Mouse (Mus musculus) ES-E14 (cell line): ENCODE data around the gene Cct8. TPM values are rescaled to one million over a fixed set of nuclear protein-coding genes. Genes with fewer than 3 reads are reported as not detected.

ENCODE experiments used
- DNase-seq: peaks from one replicate; pipeline ENCODE4 v3.0.0-alpha.2; 2013; ENCODE audit warnings: low read depth, low spot score
- H3K27ac ChIP-seq: 2 replicates; pipeline ENCODE4 v1.5.1; 2012; ENCODE audit warnings: low read depth, mild to moderate bottlenecking, low read length, moderate library complexity, mixed read lengths; ENCODE audit not compliant: poor library complexity, insufficient read depth, severe bottlenecking
- H3K36me3 ChIP-seq: 2 replicates; pipeline ENCODE4 v1.6.1; 2012; ENCODE audit warnings: mild to moderate bottlenecking, low read length, moderate library complexity, mixed read lengths; ENCODE audit not compliant: control insufficient read depth, poor library complexity, insufficient read depth, severe bottlenecking
- H3K4me1 ChIP-seq, 2 experiments: fragments of 150-350 bp in 1 of 2; sonication (generic) in 1 of 2; 2 replicates each; pipeline ENCODE4 v1.6.1; 2012; ENCODE audit warnings: low read length in 2 of 2, mild to moderate bottlenecking in 1 of 2, mixed read lengths in 1 of 2; ENCODE audit not compliant: control insufficient read depth in 2 of 2, insufficient read depth in 2 of 2, poor library complexity in 1 of 2
- H3K4me3 ChIP-seq, 2 experiments: fragments of 150-350 bp in 1 of 2; sonication (generic) in 1 of 2; 2 replicates each; pipeline ENCODE4 v1.5.1; 2012; ENCODE audit warnings: low read length in 2 of 2, low read depth in 1 of 2, mild to moderate bottlenecking in 1 of 2, mixed read lengths in 1 of 2; ENCODE audit not compliant: insufficient read depth in 1 of 2, poor library complexity in 1 of 2, severe bottlenecking in 1 of 2
- H3K9ac ChIP-seq: 2 replicates; pipeline ENCODE4 v1.6.1; 2012; ENCODE audit warnings: low read depth, mild to moderate bottlenecking, low read length, mixed read lengths; ENCODE audit not compliant: poor library complexity, insufficient read depth, severe bottlenecking
- H3K9me3 ChIP-seq: fragments of 150-350 bp; sonication (generic); 2 replicates; pipeline ENCODE4 v1.6.1; 2012; ENCODE audit warnings: low read depth, mild to moderate bottlenecking, low read length; ENCODE audit not compliant: control insufficient read depth, insufficient read depth
- CHD2 ChIP-seq: IDR thresholded peaks from 2 replicates; pipeline ENCODE4 v1.6.1; 2014; ENCODE audit warnings: mild to moderate bottlenecking, low read depth, low read length, inconsistent platforms
- HCFC1 ChIP-seq: IDR thresholded peaks from 2 replicates; pipeline ENCODE4 v1.6.1; 2012; ENCODE audit warnings: low read length, inconsistent platforms, borderline replicate concordance; ENCODE audit not compliant: insufficient read depth
- MAFK ChIP-seq: IDR thresholded peaks from 2 replicates; pipeline ENCODE4 v1.6.1; 2014; ENCODE audit warnings: mild to moderate bottlenecking, low read depth, low read length, inconsistent platforms; ENCODE audit not compliant: insufficient read depth
- ZC3H11A ChIP-seq: IDR thresholded peaks from 2 replicates; pipeline ENCODE4 v1.6.1; 2012; ENCODE audit warnings: low read depth, mild to moderate bottlenecking, inconsistent platforms, low read length, borderline replicate concordance
- ZNF384 ChIP-seq: IDR thresholded peaks from 2 replicates; pipeline ENCODE4 v1.6.1; 2012; ENCODE audit warnings: low read depth, low read length, inconsistent platforms
- in situ Hi-C, 2 experiments: fragments of 600-800 bp; cut with MboI; formaldehyde crosslinking; loops; one replicate each; pipeline ENCODE4 v1.15.1; 2025; ENCODE audit warnings: low sequenced_read_pairs in 2 of 2, inconsistent platforms in 1 of 2; ENCODE audit not compliant: unreplicated experiment in 2 of 2
- total RNA-seq: library from RNA; depleted of rRNA; stranded (reverse); fragments of 300-350 nt; gene quantifications from 2 replicates; pipeline ENCODE4 v1.2.3, GENCODE M21; 2012

The Cct8 gene
- total RNA-seq, 1 experiment: 355 TPM

DNA sequence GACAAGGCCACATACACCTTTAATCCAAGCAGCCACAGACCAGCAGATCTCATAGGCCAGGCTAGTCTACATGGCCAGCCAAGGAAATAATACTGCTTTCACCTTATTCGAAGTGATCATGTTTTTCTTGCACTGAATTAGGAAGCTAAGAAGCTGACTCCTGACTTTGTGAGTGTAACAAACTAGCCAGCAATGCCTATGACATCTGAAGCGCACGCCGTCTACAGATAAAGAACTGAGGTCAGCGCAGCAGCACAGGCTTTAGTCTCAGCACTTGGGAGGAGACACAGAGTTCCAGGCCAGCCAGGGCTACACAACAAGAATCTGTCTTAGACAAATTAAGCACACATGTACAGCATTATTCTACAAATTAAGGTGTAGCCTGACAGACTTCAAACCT lies 8.9 kb downstream of the Cct8 start:
- Histone ChIP-seq H3K9me3 (no peaks in the 10 kb centered on the region), H3K9ac (no peak overlapping the region), H3K27ac (no peak overlapping the region), H3K4me3 (no peak overlapping the region), H3K36me3 (peaks cover 58% of the 10 kb centered on the region), H3K4me1 (no peaks in the 10 kb centered on the region)
- TF ChIP-seq HCFC1 (no peak), ZC3H11A (no peak), CHD2 (no peak), ZNF384 (no peak), MAFK (no peak)
- in situ Hi-C loops: no loop called here
- DNase-seq: no peak

DNA sequence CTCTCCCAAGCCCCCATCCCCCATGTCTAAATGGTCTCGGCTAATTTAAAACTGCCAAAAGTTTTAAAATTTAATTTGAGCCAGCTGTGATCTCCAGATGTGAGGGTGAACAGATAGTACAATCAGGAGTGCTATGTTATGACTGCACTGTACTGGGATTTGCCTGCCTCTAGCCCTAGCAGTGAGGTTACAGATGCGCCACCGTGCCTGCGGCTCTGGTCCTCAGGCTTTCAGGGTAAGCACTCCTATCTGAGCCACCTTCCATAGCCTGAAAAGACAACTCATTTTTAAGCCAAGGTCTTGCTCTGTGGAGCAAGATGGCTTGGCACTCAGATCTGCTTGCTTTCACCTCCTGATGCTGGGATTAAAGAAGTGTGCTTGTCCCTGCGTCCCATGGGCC lies 11.3 kb downstream of the Cct8 start:
- Histone ChIP-seq H3K27ac (no peak overlapping the region), H3K4me3 (no peak overlapping the region), H3K9me3 (no peaks in the 10 kb centered on the region), H3K9ac (no peak overlapping the region), H3K4me1 (no peaks in the 10 kb centered on the region), H3K36me3 (peaks cover 44% of the 10 kb centered on the region)
- no peak for TF ChIP-seq CHD2
- TF ChIP-seq MAFK: no peak
- no peak for TF ChIP-seq ZC3H11A
- no peak for TF ChIP-seq ZNF384
- TF ChIP-seq HCFC1: no peak
- no peak for DNase-seq
- in situ Hi-C loops: no loop called here

DNA sequence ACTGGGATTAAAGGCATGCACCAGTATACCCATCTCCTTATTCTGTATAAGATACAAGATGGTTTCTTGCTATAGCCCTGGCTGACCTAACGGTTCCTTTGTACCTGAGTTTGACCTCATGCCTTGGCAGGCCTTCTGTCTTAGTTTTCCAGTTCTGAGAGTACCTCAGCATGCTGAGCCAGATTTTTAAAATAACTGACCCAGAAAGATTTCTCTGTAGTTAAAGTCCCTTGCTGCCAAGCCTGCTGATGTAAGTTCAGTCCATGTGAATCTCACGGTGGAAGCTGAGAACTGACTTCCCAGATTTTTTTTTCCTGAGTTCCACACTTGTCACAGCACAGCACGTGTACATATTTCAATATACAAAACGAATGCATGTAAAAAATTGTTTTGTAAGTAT lies 25.1 kb downstream of the Cct8 start:
- Histone ChIP-seq H3K9ac (no peak overlapping the region), H3K36me3 (peaks cover 9% of the 10 kb centered on the region), H3K27ac (no peak overlapping the region), H3K9me3 (no peaks in the 10 kb centered on the region), H3K4me3 (no peak overlapping the region), H3K4me1 (no peaks in the 10 kb centered on the region)
- TF ChIP-seq MAFK (no peak), ZC3H11A (no peak), HCFC1 (no peak), ZNF384 (no peak), CHD2 (no peak)
- DNase-seq: no peak
- in situ Hi-C loops: no loop called here

DNA sequence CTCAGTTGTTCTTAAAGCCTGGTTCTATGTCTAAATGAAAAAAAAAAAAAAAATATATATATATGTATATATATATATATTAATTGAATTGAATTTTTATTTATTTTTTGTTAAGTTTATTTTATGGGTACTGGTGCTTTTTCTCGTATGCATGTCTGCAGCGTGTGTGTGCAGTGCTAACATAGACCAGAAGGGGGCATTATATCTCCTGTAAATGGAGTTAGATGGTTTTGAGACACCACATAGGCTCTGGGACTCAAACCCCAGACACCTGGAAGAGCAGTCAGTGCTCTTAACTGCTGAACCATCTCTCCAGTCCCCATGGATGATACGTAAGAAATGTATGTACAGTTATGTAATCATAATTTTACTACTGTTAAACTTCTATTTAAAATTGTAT lies 36.9 kb downstream of the Cct8 start:
- Histone ChIP-seq H3K27ac (no peak overlapping the region), H3K9me3 (no peaks in the 10 kb centered on the region), H3K4me3 (no peak overlapping the region), H3K36me3 (peaks cover 2% of the 10 kb centered on the region), H3K9ac (no peak overlapping the region), H3K4me1 (peaks cover 3 to 5% of the 10 kb centered on the region in 2 experiments; a peak in 2 of 4 replicates)
- TF ChIP-seq ZC3H11A (no peak), CHD2 (no peak), ZNF384 (no peak), HCFC1 (no peak), MAFK (no peak)
- in situ Hi-C loops: no loop called here
- no peak for DNase-seq

DNA sequence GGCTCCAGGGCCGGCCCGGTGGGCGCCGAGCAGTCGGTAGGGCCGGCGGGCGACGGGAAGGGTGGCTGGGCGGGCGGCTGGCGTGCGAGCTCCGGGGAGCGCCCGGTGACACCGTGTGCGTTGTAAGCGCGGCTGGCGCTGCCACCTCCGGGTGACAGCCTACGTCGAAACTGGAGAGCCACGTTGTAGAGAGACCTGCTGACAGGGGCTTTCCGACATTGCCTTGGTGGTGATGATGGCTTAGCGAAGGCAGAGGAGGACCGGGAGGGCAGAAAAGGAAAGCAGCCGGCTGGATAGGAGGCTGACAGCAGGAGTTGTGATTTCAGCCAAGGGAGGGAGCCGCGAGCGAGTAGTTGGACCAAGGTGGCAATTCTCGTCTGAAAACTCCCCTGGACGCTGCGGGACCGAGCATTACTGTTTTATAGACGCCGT lies 40.5 kb downstream of the Cct8 start:
- H3K4me3 ChIP-seq: peak overlapping the region; percentile 71 to 95
- H3K4me1 ChIP-seq: peaks cover 3 to 7% of the 10 kb centered on the region in 2 experiments; a peak in 2 of 4 replicates
- H3K27ac ChIP-seq: no peak overlapping the region
- H3K9me3 ChIP-seq: no peaks in the 10 kb centered on the region
- TF ChIP-seq ZNF384 (no peak), CHD2 (no peak), ZC3H11A (no peak), MAFK (no peak), HCFC1 (no peak; the same call in 1 of the 2 replicates)
- peak overlapping the region; percentile 88 for H3K9ac ChIP-seq
- H3K36me3 ChIP-seq: no peaks in the 10 kb centered on the region
- in situ Hi-C loops: no loop called here
- no peak for DNase-seq
